Mouse (Mus musculus) T-helper 2 cell (primary cell): ENCODE measurements around the gene Btbd19.

Experiments used
- in situ Hi-C: fragments of 300-600 bp; cut with MboI, MseI; formaldehyde crosslinking; loops from one replicate; pipeline ENCODE4 v1.15.1; 2025; ENCODE audit warnings: high pct_unique_total_duplicates

Gene Btbd19

GRCm38 (mm10) chr4:117136034-117136433 lies 10.5 kb upstream of the Btbd19 start:
- in situ Hi-C loops, result loop anchor here (10.0 kb wide), 1 partner anchor 311 kb away; the partner anchor contains the start of gene Hpdl

GRCm38 (mm10) chr4:117134601-117134995 lies 9.1 kb upstream of the Btbd19 start:
- in situ Hi-C loops, result loop anchor here (5.0 to 10.0 kb wide), 2 partner anchors 137 to 310 kb away; partner anchors contain the start of genes Hectd3 and Hpdl

- in situ Hi-C loops, result loop anchor here (5.0 to 10.0 kb wide), 2 partner anchors 137 to 309 kb away; partner anchors contain the start of genes Hectd3 and Hpdl
Observed at GRCm38 (mm10) chr4:117133817-117134600, 8.5 kb upstream of the Btbd19 start, which contains the start of gene Plk3. Gene Plk3, minus strand, starts transcription at chr4:117133963.

GRCm38 (mm10) chr4:117133366-117133796 lies 7.9 kb upstream of the Btbd19 start:
- in situ Hi-C loops, result loop anchor here (5.0 to 10.0 kb wide), 2 partner anchors 136 to 309 kb away; partner anchors contain the start of genes Hectd3 and Hpdl

- in situ Hi-C loops, result loop anchor here (5.0 to 10.0 kb wide), 2 partner anchors 135 to 308 kb away; partner anchors contain the start of genes Hectd3 and Hpdl
Observed at GRCm38 (mm10) chr4:117132794-117133143, 7.2 kb upstream of the Btbd19 start.

GRCm38 (mm10) chr4:117131890-117132793 lies 6.6 kb upstream of the Btbd19 start:
- in situ Hi-C loops, result loop anchor here (5.0 to 10.0 kb wide), 2 partner anchors 135 to 307 kb away; partner anchors contain the start of genes Hectd3 and Hpdl

- in situ Hi-C loops, result loop anchor here (5.0 to 10.0 kb wide), 2 partner anchors 134 to 306 kb away; partner anchors contain the start of genes Hectd3 and Hpdl
Observed at GRCm38 (mm10) chr4:117131198-117131597, 5.7 kb upstream of the Btbd19 start.

GRCm38 (mm10) chr4:117130790-117131189 lies 5.3 kb upstream of the Btbd19 start:
- in situ Hi-C loops, result loop anchor here (5.0 to 10.0 kb wide), 2 partner anchors 133 to 306 kb away; partner anchors contain the start of genes Hectd3 and Hpdl

GRCm38 (mm10) chr4:117127991-117128686 lies 2.6 kb upstream of the Btbd19 start:
- in situ Hi-C loops, result no loop called here

GRCm38 (mm10) chr4:117126675-117127290 lies 1.3 kb upstream of the Btbd19 start, which contains the start of gene Tctex1d4:
Gene Tctex1d4, plus strand, starts transcription at chr4:117126794.
- in situ Hi-C loops, result no loop called here

- in situ Hi-C loops, result no loop called here
Observed at GRCm38 (mm10) chr4:117125910-117126674, 567 bp upstream of the Btbd19 start.

- in situ Hi-C loops, result no loop called here
Observed at GRCm38 (mm10) chr4:117124518-117125347, 792 bp downstream of the Btbd19 start.

GRCm38 (mm10) chr4:117124218-117124517 lies 1.4 kb downstream of the Btbd19 start:
- in situ Hi-C loops, result no loop called here

GRCm38 (mm10) chr4:117123546-117124217 lies 1.8 kb downstream of the Btbd19 start:
- in situ Hi-C loops, result no loop called here

GRCm38 (mm10) chr4:117122209-117122608 lies 3.3 kb downstream of the Btbd19 start:
- in situ Hi-C loops, result no loop called here

GRCm38 (mm10) chr4:117120445-117121414 lies 4.8 kb downstream of the Btbd19 start:
- in situ Hi-C loops, result no loop called here

GRCm38 (mm10) chr4:117120052-117120444 lies 5.5 kb downstream of the Btbd19 start:
- in situ Hi-C loops, result no loop called here
